Mouse (Mus musculus) neural tube, embryonic 10.5 days (tissue): Measurements from ENCODE around the gene Luc7l2.

Experiments
- DNase-seq: peaks from one replicate; pipeline ENCODE4 v3.0.0-alpha.2; 2017; ENCODE audit warnings: low spot score; ENCODE audit errors: extremely low spot score

Gene Luc7l2

DNA sequence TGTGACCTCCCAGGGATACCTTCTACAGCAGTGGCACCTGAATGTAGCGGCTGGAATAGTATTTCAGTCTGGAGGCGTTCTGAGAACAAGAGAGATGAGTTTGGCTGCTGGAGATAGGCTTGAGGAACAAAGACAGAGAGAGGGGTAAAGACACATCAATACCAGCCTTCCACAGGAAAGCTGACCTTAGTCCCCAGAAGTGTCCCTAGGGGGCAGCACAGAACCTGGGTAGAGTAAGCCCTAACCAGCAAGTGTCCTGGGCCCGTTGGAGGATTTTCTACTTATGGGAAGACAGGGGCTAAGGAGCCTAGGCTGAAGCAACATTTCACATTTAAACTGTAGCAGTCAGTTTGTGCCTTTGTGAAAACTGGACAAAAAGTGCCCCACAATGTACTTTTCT lies 98.4 kb downstream of the Luc7l2 start:
- no peak for DNase-seq

DNA sequence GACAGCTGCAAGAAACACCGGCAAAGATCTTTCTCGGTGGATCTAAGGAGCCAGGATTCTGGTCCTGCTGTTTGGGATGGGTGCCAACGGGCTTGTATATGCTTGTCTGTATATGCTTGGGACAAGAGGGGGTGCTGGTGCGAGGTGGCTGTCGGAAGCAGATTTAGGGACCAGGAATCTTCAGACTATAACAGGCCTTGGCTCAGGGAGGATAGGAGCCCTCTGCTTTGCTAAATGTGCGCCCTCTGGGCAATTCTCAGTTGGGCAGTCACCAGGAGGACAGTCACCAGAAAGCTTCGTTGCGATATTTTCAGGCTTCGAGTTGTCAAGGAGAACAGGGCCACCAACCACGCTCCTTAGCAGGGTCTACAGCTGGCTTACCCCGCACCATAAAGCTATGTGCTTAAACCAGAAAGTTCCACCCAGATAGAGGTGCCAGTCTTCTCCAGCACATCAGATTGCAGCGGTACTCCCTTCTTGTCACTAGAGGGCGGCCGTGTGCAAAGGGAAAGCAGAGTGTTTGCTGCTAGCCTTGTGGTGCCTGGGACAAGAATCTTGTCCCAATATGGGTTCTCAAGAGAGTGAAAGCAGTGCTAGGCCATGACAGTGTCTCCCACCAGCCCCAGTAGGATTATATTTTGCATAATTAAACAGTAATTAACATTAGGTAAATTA lies 99.3 kb downstream of the Luc7l2 start:
- DNase-seq = peak; percentile 66
